Mouse (Mus musculus) forebrain, embryonic 16.5 days (tissue): ENCODE results near the gene Primpol. TPM values are rescaled to one million over a fixed set of nuclear protein-coding genes. Genes with fewer than 3 reads are reported as not detected.

ENCODE experiments used
- ATAC-seq: fragments of 200-750 bp; cut with Nextera tagmentation; 2 replicates; pipeline ENCODE4 v1.8.0; 2017; ENCODE audit warnings: mild to moderate bottlenecking, moderate library complexity
- H3K27ac ChIP-seq: fragments of 300-500 bp; sonication (generic); 2 replicates; pipeline ENCODE4 v1.5.1; 2014; ENCODE audit warnings: low read length, control low read depth
- H3K27me3 ChIP-seq: fragments of 300-500 bp; sonication (generic); replicated peaks from 2 replicates; pipeline ENCODE4 v1.6.1; 2014; ENCODE audit warnings: low read length; ENCODE audit not compliant: control insufficient read depth, insufficient read depth
- H3K36me3 ChIP-seq: fragments of 300-500 bp; sonication (generic); 2 replicates; pipeline ENCODE4 v1.6.1; 2014; ENCODE audit not compliant: control insufficient read depth, insufficient read depth
- H3K4me1 ChIP-seq: fragments of 300-500 bp; sonication (generic); replicated peaks from 2 replicates; pipeline ENCODE4 v1.6.1; 2014; ENCODE audit warnings: low read length; ENCODE audit not compliant: control insufficient read depth, insufficient read depth
- H3K4me2 ChIP-seq: fragments of 300-500 bp; sonication (generic); 2 replicates; pipeline ENCODE4 v1.6.1; 2014; ENCODE audit warnings: mild to moderate bottlenecking, low read length, control low read depth
- H3K4me3 ChIP-seq: fragments of 300-500 bp; sonication (generic); replicated peaks from 2 replicates; pipeline ENCODE4 v1.5.1; 2014; ENCODE audit warnings: mild to moderate bottlenecking, low read length, control low read depth
- H3K9ac ChIP-seq: fragments of 300-500 bp; sonication (generic); replicated peaks from 2 replicates; pipeline ENCODE4 v1.6.1; 2014; ENCODE audit warnings: low read depth, low read length, control low read depth
- H3K9me3 ChIP-seq: fragments of 300-500 bp; sonication (generic); 2 replicates; pipeline ENCODE4 v1.6.1; 2016; ENCODE audit warnings: low read length; ENCODE audit not compliant: control insufficient read depth
- WGBS: fragments of 180-500 bp; shearing (Covaris S2); extraction: QIAGEN DNeasy Blood & Tissue Kit; methylation state at CpG from one replicate; pipeline ENCODE4 v1.1.7; 2014; 5-methylcytosine and 5-hydroxymethylcytosine counted together
- polyA plus RNA-seq: library from polyadenylated mRNA; unstranded; fragments of >200 nt; fragmentation: Nextera tagmentation; extraction: Ambion mirVana; gene quantifications from 2 replicates; pipeline ENCODE4 v1.2.1, GENCODE M21; 2015

Gene Primpol
- polyA plus RNA-seq, 1 experiment from 2014 or later = 12.6 TPM

GRCm38 (mm10) chr8:46613377-46613776 lies 3.6 kb downstream of the Primpol start:
- H3K4me3 ChIP-seq = no peak overlapping the region
- H3K36me3 ChIP-seq = no peaks in the 10 kb centered on the region
- ATAC-seq = no peak
- H3K4me2 ChIP-seq = no peak overlapping the region
- 42% methylated on average over 4 of the region's 4 CpGs for WGBS
- no peaks in the 10 kb centered on the region for H3K27me3 ChIP-seq
- no peak overlapping the region for H3K9ac ChIP-seq
- no peaks in the 10 kb centered on the region for H3K9me3 ChIP-seq
- no peak overlapping the region for H3K27ac ChIP-seq
- peaks cover 3% of the 10 kb centered on the region; the same call in 1 of the 2 replicates for H3K4me1 ChIP-seq

GRCm38 (mm10) chr8:46612913-46613312 lies 4.1 kb downstream of the Primpol start:
- Histone ChIP-seq H3K27ac (no peak overlapping the region), H3K27me3 (no peaks in the 10 kb centered on the region), H3K9ac (no peak overlapping the region), H3K4me1 (peaks cover 3% of the 10 kb centered on the region; the same call in 1 of the 2 replicates), H3K36me3 (no peaks in the 10 kb centered on the region), H3K4me2 (no peak overlapping the region), H3K9me3 (no peaks in the 10 kb centered on the region), H3K4me3 (no peak overlapping the region)
- WGBS = 87% methylated on average over 4 of the region's 4 CpGs
- ATAC-seq = no peak

GRCm38 (mm10) chr8:46611557-46611956 lies 5.5 kb downstream of the Primpol start:
- 95% methylated on average over 8 of the region's 8 CpGs for WGBS
- no peaks in the 10 kb centered on the region for H3K9me3 ChIP-seq
- H3K36me3 ChIP-seq = no peaks in the 10 kb centered on the region
- no peaks in the 10 kb centered on the region for H3K27me3 ChIP-seq
- H3K4me1 ChIP-seq = peaks cover 3% of the 10 kb centered on the region; the same call in 1 of the 2 replicates
- ATAC-seq = no peak
- no peak overlapping the region for H3K4me2 ChIP-seq
- no peak overlapping the region for H3K27ac ChIP-seq
- no peak overlapping the region for H3K9ac ChIP-seq
- H3K4me3 ChIP-seq = no peak overlapping the region

GRCm38 (mm10) chr8:46606930-46607329 lies 10.1 kb downstream of the Primpol start:
- Histone ChIP-seq H3K36me3 (no peaks in the 10 kb centered on the region), H3K4me1 (no peaks in the 10 kb centered on the region), H3K27ac (no peak overlapping the region), H3K4me2 (no peak overlapping the region), H3K27me3 (no peaks in the 10 kb centered on the region), H3K4me3 (no peak overlapping the region), H3K9me3 (no peaks in the 10 kb centered on the region), H3K9ac (no peak overlapping the region)
- 86% methylated on average over 1 of the region's 1 CpGs for WGBS
- no peak for ATAC-seq

- Histone ChIP-seq H3K4me3 (no peak overlapping the region), H3K4me2 (no peak overlapping the region), H3K36me3 (no peaks in the 10 kb centered on the region), H3K27ac (no peak overlapping the region), H3K4me1 (no peaks in the 10 kb centered on the region), H3K9me3 (no peaks in the 10 kb centered on the region), H3K27me3 (no peaks in the 10 kb centered on the region), H3K9ac (no peak overlapping the region)
- ATAC-seq = no peak
- 89% methylated on average over 5 of the region's 5 CpGs for WGBS
These were observed 13.4 kb downstream of the Primpol start for GRCm38 (mm10) chr8:46603587-46603986.

- ATAC-seq = no peak
- Histone ChIP-seq H3K27me3 (no peaks in the 10 kb centered on the region), H3K4me3 (no peak overlapping the region), H3K4me1 (no peaks in the 10 kb centered on the region), H3K36me3 (no peaks in the 10 kb centered on the region), H3K9me3 (no peaks in the 10 kb centered on the region), H3K9ac (no peak overlapping the region), H3K4me2 (no peak overlapping the region), H3K27ac (no peak overlapping the region)
- 71% methylated on average over 10 of the region's 10 CpGs for WGBS
These were observed 15.9 kb downstream of the Primpol start for GRCm38 (mm10) chr8:46600959-46601707.

GRCm38 (mm10) chr8:46599314-46599904 lies 17.6 kb downstream of the Primpol start:
- H3K4me3 ChIP-seq = no peak overlapping the region
- no peaks in the 10 kb centered on the region for H3K4me1 ChIP-seq
- no peak overlapping the region for H3K4me2 ChIP-seq
- no peak for ATAC-seq
- H3K27ac ChIP-seq = no peak overlapping the region
- 93% methylated on average over 7 of the region's 7 CpGs for WGBS
- H3K9ac ChIP-seq = no peak overlapping the region
- no peaks in the 10 kb centered on the region for H3K36me3 ChIP-seq
- H3K27me3 ChIP-seq = no peaks in the 10 kb centered on the region
- H3K9me3 ChIP-seq = no peaks in the 10 kb centered on the region

GRCm38 (mm10) chr8:46598753-46599152 lies 18.3 kb downstream of the Primpol start:
- Histone ChIP-seq H3K27ac (no peak overlapping the region), H3K27me3 (no peaks in the 10 kb centered on the region), H3K4me1 (no peaks in the 10 kb centered on the region), H3K36me3 (no peaks in the 10 kb centered on the region), H3K4me2 (no peak overlapping the region), H3K9ac (no peak overlapping the region), H3K9me3 (no peaks in the 10 kb centered on the region), H3K4me3 (no peak overlapping the region)
- 90% methylated on average over 5 of the region's 5 CpGs for WGBS
- no peak for ATAC-seq

- H3K27ac ChIP-seq = no peak overlapping the region
- no peak overlapping the region for H3K4me3 ChIP-seq
- H3K9me3 ChIP-seq = no peaks in the 10 kb centered on the region
- no peak overlapping the region for H3K4me2 ChIP-seq
- H3K27me3 ChIP-seq = no peaks in the 10 kb centered on the region
- WGBS = 89% methylated on average over 2 of the region's 2 CpGs
- H3K4me1 ChIP-seq = no peaks in the 10 kb centered on the region
- no peak overlapping the region for H3K9ac ChIP-seq
- no peaks in the 10 kb centered on the region for H3K36me3 ChIP-seq
- no peak for ATAC-seq
These were observed 18.9 kb downstream of the Primpol start for GRCm38 (mm10) chr8:46598114-46598513.
